Comparison of ENCODE assay signal across 11 mouse cellular contexts in the genomic region with DNA sequence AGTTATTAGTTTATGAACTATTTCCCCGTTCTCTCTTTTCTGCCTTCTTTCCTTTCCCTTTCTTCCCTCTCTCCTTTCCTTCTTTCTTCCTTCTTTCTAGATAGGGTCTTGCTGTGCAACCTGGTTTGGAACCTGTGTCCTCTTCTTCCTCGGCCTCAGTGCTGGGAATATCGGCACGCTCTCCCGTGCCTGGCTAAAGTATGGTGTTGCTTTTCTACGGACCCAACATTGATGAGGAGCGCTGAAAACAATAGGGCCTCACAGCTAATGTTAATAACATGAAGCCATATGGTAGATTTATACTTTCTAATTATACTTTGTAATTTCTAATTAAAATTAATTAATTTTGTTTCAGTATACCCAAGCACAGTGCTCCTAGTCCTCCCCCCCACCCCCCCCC. TPM values are rescaled to one million over a fixed set of nuclear protein-coding genes. Genes with fewer than 3 reads are reported as not detected.
DNase-seq lines count a peak whose midpoint lies in the region; ATAC-seq and TF ChIP-seq lines count a peak whose summit lies in the region.
"Had no signal": no experiment of that assay in that cellular context is flagged by ENCODE, and none has a peak within 500 bp of the region (broad histone marks: within the 10 kb centered on the region; RNA-seq: fewer than 3 reads in every experiment).

No protein-coding gene starts in this region.

- H3K36me3 ChIP-seq in hindbrain, embryonic 13.5 days: peaks cover 15% of the 10 kb centered on the region
- peaks cover 15% of the 10 kb centered on the region for H3K36me3 ChIP-seq in hindbrain, embryonic 12.5 days
- peaks cover 11% of the 10 kb centered on the region; the same call in 1 of the 2 replicates for H3K36me3 ChIP-seq in lung, postnatal 0 days (ENCODE audit: insufficient read depth, low read length)
- H3K36me3 ChIP-seq in intestine, postnatal 0 days (ENCODE audit: control insufficient read depth, insufficient read depth): no peaks in the 10 kb centered on the region
- peaks cover 9% of the 10 kb centered on the region for H3K36me3 ChIP-seq in stomach, embryonic 16.5 days (ENCODE audit: control insufficient read depth, insufficient read depth, low read length)

- H3K27ac ChIP-seq in hindbrain, embryonic 13.5 days: no peak overlapping the region
- H3K27ac ChIP-seq in hindbrain, embryonic 12.5 days: no peak overlapping the region
- no peak overlapping the region for H3K27ac ChIP-seq in lung, postnatal 0 days (ENCODE audit: low read length)
- H3K27ac ChIP-seq in intestine, postnatal 0 days (ENCODE audit: low read depth, low read length): no peak overlapping the region
- no peak overlapping the region for H3K27ac ChIP-seq in stomach, embryonic 16.5 days (ENCODE audit: low read length)
- H3K27ac ChIP-seq: embryonic facial prominence, embryonic 12.5 days; heart, embryonic 10.5 days; neural tube, embryonic 12.5 days had no signal

- H3K4me3 ChIP-seq in hindbrain, embryonic 13.5 days: no peak overlapping the region
- no peak overlapping the region for H3K4me3 ChIP-seq in hindbrain, embryonic 12.5 days
- peak overlapping the region; percentile 27; the same call in 1 of the 2 replicates for H3K4me3 ChIP-seq in lung, postnatal 0 days (ENCODE audit: low read depth, low read length)
- 0 out of 2 replicates have a peak overlapping the region, but pooled peaks have one; percentile 5 for H3K4me3 ChIP-seq in intestine, postnatal 0 days (ENCODE audit: low read depth, low read length)
- H3K4me3 ChIP-seq in stomach, embryonic 16.5 days (replicated peaks; ENCODE audit: low read length): peak overlapping the region; percentile 14
- H3K4me3 ChIP-seq: embryonic facial prominence, embryonic 12.5 days; heart, embryonic 10.5 days; neural tube, embryonic 12.5 days had no signal

- ATAC-seq in hindbrain, embryonic 13.5 days (ENCODE audit: low FRiP score): no peak
- no peak for ATAC-seq in hindbrain, embryonic 12.5 days (ENCODE audit: low FRiP score)
- no peak for ATAC-seq in lung, postnatal 0 days
- ATAC-seq in intestine, postnatal 0 days: no peak
- no peak for ATAC-seq in stomach, embryonic 16.5 days (ENCODE audit: insufficient read depth, low FRiP score)

- no peak for DNase-seq in lung, postnatal 0 days (ENCODE audit: low spot score)
- no peak for DNase-seq in lung, postnatal 4 days
- no peak for DNase-seq in right cerebral cortex, postnatal 36 days (ENCODE audit: low spot score in 2 of 2)
- DNase-seq: cerebellum, adult 9-10 months had no signal

- TF ChIP-seq EP300 in lung, postnatal 0 days (IDR thresholded peaks at IDR 0.05): no peak

- TF ChIP-seq CTCF in lung, postnatal 0 days (IDR thresholded peaks at IDR 0.05): no peak
- TF ChIP-seq CTCF in intestine, postnatal 0 days (IDR thresholded peaks at IDR 0.05; ENCODE audit: low read depth): no peak

- 0 out of 2 replicates have a peak overlapping the region, but pooled peaks have one; percentile 26 for H3K4me2 ChIP-seq in hindbrain, embryonic 13.5 days
- H3K4me2 ChIP-seq in hindbrain, embryonic 12.5 days (replicated peaks): no peak overlapping the region
- H3K4me2 ChIP-seq in lung, postnatal 0 days (replicated peaks; ENCODE audit: low read depth, low read length): peak overlapping the region; percentile 39
- peak overlapping the region; percentile 40; the same call in 1 of the 2 replicates for H3K4me2 ChIP-seq in intestine, postnatal 0 days (replicated peaks; ENCODE audit: low read depth)
- H3K4me2 ChIP-seq in stomach, embryonic 16.5 days (ENCODE audit: low read depth, low read length): peak overlapping the region; percentile 40
- H3K4me2 ChIP-seq: embryonic facial prominence, embryonic 12.5 days; neural tube, embryonic 12.5 days had no signal

- H3K27me3 ChIP-seq in hindbrain, embryonic 13.5 days: no peaks in the 10 kb centered on the region
- no peaks in the 10 kb centered on the region for H3K27me3 ChIP-seq in hindbrain, embryonic 12.5 days
- H3K27me3 ChIP-seq in lung, postnatal 0 days (replicated peaks; ENCODE audit: insufficient read depth, low read length): no peaks in the 10 kb centered on the region
- H3K27me3 ChIP-seq in intestine, postnatal 0 days (replicated peaks; ENCODE audit: control insufficient read depth, insufficient read depth, low read length): no peaks in the 10 kb centered on the region
- H3K27me3 ChIP-seq in stomach, embryonic 16.5 days (ENCODE audit: control insufficient read depth, insufficient read depth, low read length): no peaks in the 10 kb centered on the region
- H3K27me3 ChIP-seq: embryonic facial prominence, embryonic 12.5 days; neural tube, embryonic 12.5 days had no signal

- peaks cover 23% of the 10 kb centered on the region for H3K4me1 ChIP-seq in hindbrain, embryonic 13.5 days (replicated peaks)
- H3K4me1 ChIP-seq in hindbrain, embryonic 12.5 days: peaks cover 9% of the 10 kb centered on the region
- H3K4me1 ChIP-seq in lung, postnatal 0 days (ENCODE audit: insufficient read depth, low read depth, low read length): no peaks in the 10 kb centered on the region
- H3K4me1 ChIP-seq in intestine, postnatal 0 days (replicated peaks; ENCODE audit: control insufficient read depth, insufficient read depth, low read length): no peaks in the 10 kb centered on the region; the same call in 1 of the 2 replicates
- peaks cover 12% of the 10 kb centered on the region for H3K4me1 ChIP-seq in stomach, embryonic 16.5 days (ENCODE audit: control insufficient read depth, insufficient read depth, low read length)

- no peaks in the 10 kb centered on the region for H3K9me3 ChIP-seq in hindbrain, embryonic 13.5 days
- H3K9me3 ChIP-seq in hindbrain, embryonic 12.5 days (replicated peaks): no peaks in the 10 kb centered on the region
- no peaks in the 10 kb centered on the region for H3K9me3 ChIP-seq in lung, postnatal 0 days (ENCODE audit: low read length)
- H3K9me3 ChIP-seq in intestine, postnatal 0 days (ENCODE audit: control insufficient read depth): no peaks in the 10 kb centered on the region
- no peaks in the 10 kb centered on the region for H3K9me3 ChIP-seq in stomach, embryonic 16.5 days (replicated peaks; ENCODE audit: control insufficient read depth, low read length)
- H3K9me3 ChIP-seq: embryonic facial prominence, embryonic 12.5 days; heart, embryonic 10.5 days; neural tube, embryonic 12.5 days had no signal

- WGBS in hindbrain, embryonic 13.5 days: 75% methylated on average over 7 of the region's 7 CpGs
- 78% methylated on average over 7 of the region's 7 CpGs for WGBS in hindbrain, embryonic 12.5 days
- WGBS in lung, postnatal 0 days: 86% methylated on average over 7 of the region's 7 CpGs
- WGBS in intestine, postnatal 0 days: 90% methylated on average over 7 of the region's 7 CpGs
- 91% methylated on average over 7 of the region's 7 CpGs for WGBS in stomach, embryonic 16.5 days

- no peak overlapping the region for H3K9ac ChIP-seq in hindbrain, embryonic 13.5 days
- no peak overlapping the region for H3K9ac ChIP-seq in hindbrain, embryonic 12.5 days
- H3K9ac ChIP-seq in lung, postnatal 0 days (replicated peaks; ENCODE audit: low read depth): 0 out of 2 replicates have a peak overlapping the region, but pooled peaks have one; percentile 12
- no peak overlapping the region for H3K9ac ChIP-seq in intestine, postnatal 0 days (ENCODE audit: low read depth, low read length)
- no peak overlapping the region for H3K9ac ChIP-seq in stomach, embryonic 16.5 days (ENCODE audit: low read length)
- H3K9ac ChIP-seq: embryonic facial prominence, embryonic 12.5 days; neural tube, embryonic 12.5 days had no signal

RNA-seq across cellular contexts. Expression of gene Plpp1, which starts 2.5 kb away (rescaled TPM):
- polyA plus RNA-seq in hindbrain, embryonic 13.5 days (2015; fragmentation: Nextera tagmentation; extraction: Ambion mirVana): 51.7 and 53.3 TPM in 2 replicates
- polyA plus RNA-seq in hindbrain, embryonic 12.5 days (2016; fragmentation: Nextera tagmentation; extraction: Ambion mirVana): 31.5 and 37.6 TPM in 2 replicates
- polyA plus RNA-seq in lung, postnatal 0 days (2015; fragmentation: Nextera tagmentation; extraction: Ambion mirVana): 247 and 292 TPM in 2 replicates
- 91.0 and 98.5 TPM in 2 replicates for polyA plus RNA-seq in intestine, postnatal 0 days (2015; fragmentation: Nextera tagmentation; extraction: Ambion mirVana)
- polyA plus RNA-seq in stomach, embryonic 16.5 days (2015; fragmentation: Nextera tagmentation; extraction: Ambion mirVana): 117 and 120 TPM in 2 replicates

Comparison
In these comparisons a context has a peak if more than half of its experiments do, and no peak if none do; other contexts are left out.
1. H3K4me3 ChIP-seq: peak in lung, postnatal 0 days (single experiment), intestine, postnatal 0 days (single experiment) and stomach, embryonic 16.5 days (single experiment); none in hindbrain, embryonic 13.5 days (single experiment) and hindbrain, embryonic 12.5 days (single experiment).